In genomic region chr7:143991160-143991559, GRCm38 (mm10) we compare ENCODE assay signal across 28 mouse cellular contexts. TPM values are rescaled to one million over a fixed set of nuclear protein-coding genes. Genes with fewer than 3 reads are reported as not detected.
DNase-seq lines count a peak whose midpoint lies in the region; ATAC-seq and TF ChIP-seq lines count a peak whose summit lies in the region.
"Had no signal": no experiment of that assay in that cellular context is flagged by ENCODE, and none has a peak within 500 bp of the region (broad histone marks: within the 10 kb centered on the region; RNA-seq: fewer than 3 reads in every experiment).

No protein-coding gene starts in this region.

- H3K4me1 ChIP-seq in heart, adult 2 months (ENCODE audit: control insufficient read depth, insufficient read depth, low read length) = no peaks in the 10 kb centered on the region
- H3K4me1 ChIP-seq in lung, postnatal 0 days (ENCODE audit: insufficient read depth, low read depth, low read length) = no peaks in the 10 kb centered on the region
- H3K4me1 ChIP-seq: embryonic facial prominence, embryonic 10.5 days; embryonic facial prominence, embryonic 15.5 days; forebrain, embryonic 12.5 days; limb, embryonic 12.5 days; liver, embryonic 15.5 days had no signal

- TF ChIP-seq EP300 in heart, adult 2 months (IDR thresholded peaks at IDR 0.05; ENCODE audit: insufficient read depth, low read depth, low read length) = no peak
- TF ChIP-seq EP300 in lung, postnatal 0 days (IDR thresholded peaks at IDR 0.05) = no peak

- CTCF ChIA-PET in Patski (lab: Charles Lee) = interaction anchor here (1.6 to 1.9 kb wide), 2 partner anchors 64 to 81 kb away, joined by 4 to 5 read pairs; no protein-coding TSS in a partner anchor

- no peaks in the 10 kb centered on the region for H3K27me3 ChIP-seq in heart, adult 2 months (ENCODE audit: control insufficient read depth, insufficient read depth, low read length)
- no peaks in the 10 kb centered on the region for H3K27me3 ChIP-seq in lung, postnatal 0 days (replicated peaks; ENCODE audit: insufficient read depth, low read length)
- no peaks in the 10 kb centered on the region for H3K27me3 ChIP-seq in Patski
- H3K27me3 ChIP-seq: embryonic facial prominence, embryonic 15.5 days; forebrain, embryonic 12.5 days; limb, embryonic 12.5 days; liver, embryonic 15.5 days had no signal

- intact Hi-C loops in heart, adult 2 months (cut with DNase I) = no loop called here
- intact Hi-C loops in heart, postnatal 10 days (cut with DNase I) = no loop called here

- 0 out of 2 replicates have a peak, but pooled peaks have one; percentile 1 for TF ChIP-seq CTCF in heart, adult 2 months (IDR thresholded peaks at IDR 0.05)
- peak; percentile 44 for TF ChIP-seq CTCF in layer of hippocampus, adult 2 months (conservative IDR thresholded peaks at IDR 0.05)
- peak; percentile 35 for TF ChIP-seq CTCF in lung, postnatal 0 days (IDR thresholded peaks at IDR 0.05)
- TF ChIP-seq CTCF in Patski (IDR thresholded peaks at IDR 0.05) = peak; percentile 17

- POLR2A ChIA-PET in Patski (lab: Charles Lee) = interaction anchor here (0.5 kb wide), 1 partner anchor 36 kb away, joined by 3 read pairs; no protein-coding TSS in a partner anchor

- in situ Hi-C loops in Patski (cut with MboI; ENCODE audit: low pct_unique_long_range_greater_than_20kb) = no loop called here

- DNase-seq in heart, adult 2 months = no peak
- no peak for DNase-seq in heart, postnatal 10 days
- DNase-seq in layer of hippocampus, adult 2 months (ENCODE audit: low spot score in 2 of 2) = no peak
- DNase-seq in layer of hippocampus, postnatal 36 days = no peak
- no peak for DNase-seq in lung, postnatal 0 days (ENCODE audit: low spot score)
- no peak for DNase-seq in lung, postnatal 36 days
- no peak for DNase-seq in Patski (ENCODE audit: low read depth, low spot score)
- no peak for DNase-seq in cerebellum, postnatal 14 days
- DNase-seq: adrenal gland, postnatal 25 days; cerebellum, adult 2 months; cerebellum, postnatal 25 days; gastrocnemius, postnatal 10 days; kidney, adult 18-20 months; kidney, postnatal 10 days; lung, postnatal 10 days; midbrain, embryonic 14.5 days; right cerebral cortex, postnatal 25 days; spleen, adult 18-20 months; thymus, postnatal 4 days had no signal

- H3K4me2 ChIP-seq in lung, postnatal 0 days (replicated peaks; ENCODE audit: low read depth, low read length) = no peak overlapping the region
- H3K4me2 ChIP-seq: embryonic facial prominence, embryonic 15.5 days; forebrain, embryonic 12.5 days; limb, embryonic 12.5 days; liver, embryonic 15.5 days had no signal

- no peak for TF ChIP-seq POLR2A in heart, adult 2 months (IDR thresholded peaks at IDR 0.05; ENCODE audit: insufficient read depth, low read depth, low read length)

- no peaks in the 10 kb centered on the region for H3K79me2 ChIP-seq in heart, adult 2 months (replicated peaks; ENCODE audit: control insufficient read depth, insufficient read depth, low read length)

- no peak for ATAC-seq in lung, postnatal 0 days
- no peak for ATAC-seq in Patski
- ATAC-seq: activated CD4-positive, CD25-positive, alpha-beta regulatory T cell, adult 4 months; CD4-positive, CD25-positive, alpha-beta regulatory T cell, adult 4 months had no signal

- H3K9ac ChIP-seq in heart, adult 2 months (ENCODE audit: low read depth, low read length) = no peak overlapping the region
- no peak overlapping the region for H3K9ac ChIP-seq in lung, postnatal 0 days (replicated peaks; ENCODE audit: low read depth)
- H3K9ac ChIP-seq: embryonic facial prominence, embryonic 15.5 days; forebrain, embryonic 12.5 days; limb, embryonic 12.5 days; liver, embryonic 15.5 days had no signal

- H3K4me3 ChIP-seq in heart, adult 2 months = no peak overlapping the region
- no peak overlapping the region for H3K4me3 ChIP-seq in layer of hippocampus, adult 2 months
- H3K4me3 ChIP-seq in lung, postnatal 0 days (ENCODE audit: low read depth, low read length) = no peak overlapping the region
- H3K4me3 ChIP-seq: embryonic facial prominence, embryonic 10.5 days; embryonic facial prominence, embryonic 15.5 days; forebrain, embryonic 12.5 days; left cerebral cortex, adult 2 months; limb, embryonic 12.5 days; liver, embryonic 15.5 days had no signal

- H3K9me3 ChIP-seq in lung, postnatal 0 days (ENCODE audit: low read length) = no peaks in the 10 kb centered on the region
- H3K9me3 ChIP-seq: embryonic facial prominence, embryonic 10.5 days; embryonic facial prominence, embryonic 15.5 days; forebrain, embryonic 12.5 days; limb, embryonic 12.5 days; liver, embryonic 15.5 days had no signal

- no peak overlapping the region for H3K27ac ChIP-seq in heart, adult 2 months
- H3K27ac ChIP-seq in layer of hippocampus, adult 2 months = no peak overlapping the region
- H3K27ac ChIP-seq in lung, postnatal 0 days (ENCODE audit: low read length) = no peak overlapping the region
- H3K27ac ChIP-seq: embryonic facial prominence, embryonic 10.5 days; embryonic facial prominence, embryonic 15.5 days; forebrain, embryonic 12.5 days; left cerebral cortex, adult 2 months; limb, embryonic 12.5 days; liver, embryonic 15.5 days had no signal

- no peaks in the 10 kb centered on the region for H3K36me3 ChIP-seq in heart, adult 2 months (ENCODE audit: control insufficient read depth, insufficient read depth, low read length)
- no peaks in the 10 kb centered on the region for H3K36me3 ChIP-seq in lung, postnatal 0 days (ENCODE audit: insufficient read depth, low read length)
- H3K36me3 ChIP-seq: embryonic facial prominence, embryonic 10.5 days; embryonic facial prominence, embryonic 15.5 days; forebrain, embryonic 12.5 days; limb, embryonic 12.5 days; liver, embryonic 15.5 days had no signal

RNA-seq across cellular contexts. Expression of gene Shank2, which starts 10.6 kb away (rescaled TPM):
- total RNA-seq in heart, adult 2 months (2021) = under 1 TPM; 0.31 to 0.41 TPM
- 0.15 and 0.55 TPM in 2 replicates for polyA plus RNA-seq in heart, adult 2 months (2012; rRNA removed)
- total RNA-seq in heart, postnatal 10 days (2021) = under 1 TPM; 0.69 to 0.93 TPM
- 100 to 1,000 TPM; 133 to 138 TPM for total RNA-seq in layer of hippocampus, adult 2 months (2021)
- 100 to 1,000 TPM; 121 to 138 TPM for total RNA-seq in layer of hippocampus, postnatal 36 days (2021)
- 0.76 and 1.2 TPM in 2 replicates for polyA plus RNA-seq in lung, postnatal 0 days (2015; fragmentation: Nextera tagmentation; extraction: Ambion mirVana)
- 7.4 TPM for polyA plus RNA-seq in Patski (2021)
- total RNA-seq: neutrophil, adult 5-6 weeks had no signal

Comparison
In these comparisons a context has a peak if more than half of its experiments do, and no peak if none do; other contexts are left out.
1. RNA of gene Shank2, which starts 10.6 kb away (total RNA-seq): 133 to 138 TPM in layer of hippocampus, adult 2 months and 121 to 138 TPM in layer of hippocampus, postnatal 36 days; 0.69 to 0.93 TPM in heart, postnatal 10 days and 0.31 to 0.41 TPM in heart, adult 2 months; every median in the first group is over 10 times any median in the second.
2. Peak in every context shown above with its lines, with median percentiles within 50 percentile points of each other: CTCF ChIP-seq.